Mouse (Mus musculus) heart, adult 2 months (tissue): ENCODE measurements around the gene Snx10. TPM values are rescaled to one million over a fixed set of nuclear protein-coding genes. Genes with fewer than 3 reads are reported as not detected.
A peak's percentile ranks its signal among the peaks of the same experiment; 100 is the strongest.

Source experiments
- DNase-seq, 2 experiments: peaks; one replicate each; pipeline ENCODE4 v3.0.0; 2021
- H3K27ac ChIP-seq: fragments of 200-600 bp; 2 replicates; pipeline ENCODE4 v1.8.1; 2022
- H3K27me3 ChIP-seq: fragments of 200-500 bp; 2 replicates; pipeline ENCODE4 v1.6.1; 2012; ENCODE audit warnings: mild to moderate bottlenecking, low read length, inconsistent platforms, mixed read lengths; ENCODE audit not compliant: control insufficient read depth, insufficient read depth
- H3K36me3 ChIP-seq: fragments of 200-500 bp; 2 replicates; pipeline ENCODE4 v1.6.1; 2012; ENCODE audit warnings: low read length, inconsistent platforms; ENCODE audit not compliant: control insufficient read depth, insufficient read depth
- H3K4me1 ChIP-seq: fragments of 200-500 bp; 2 replicates; pipeline ENCODE4 v1.6.1; 2011; ENCODE audit warnings: low read length; ENCODE audit not compliant: control insufficient read depth, insufficient read depth
- H3K4me3 ChIP-seq: fragments of 200-600 bp; 2 replicates; pipeline ENCODE4 v1.8.1; 2022
- H3K79me2 ChIP-seq: fragments of 200-500 bp; replicated peaks from 2 replicates; pipeline ENCODE4 v1.6.1; 2012; ENCODE audit warnings: mild to moderate bottlenecking, inconsistent platforms, low read length, moderate library complexity, mixed read lengths; ENCODE audit not compliant: control insufficient read depth, insufficient read depth
- H3K9ac ChIP-seq: fragments of 200-500 bp; 2 replicates; pipeline ENCODE4 v1.6.1; 2012; ENCODE audit warnings: low read depth, mild to moderate bottlenecking, control low read depth, inconsistent platforms, low read length, mixed read lengths
- CTCF ChIP-seq: fragments of 200-600 bp; IDR thresholded peaks from 2 replicates; pipeline ENCODE4 v1.8.1; 2022; ENCODE audit warnings: antibody characterized with exemption, mild to moderate bottlenecking, moderate library complexity
- EP300 ChIP-seq: fragments of 200-500 bp; IDR thresholded peaks from 2 replicates; pipeline ENCODE4 v1.6.1; 2011; ENCODE audit warnings: low read depth, low read length, control low read depth; ENCODE audit not compliant: insufficient read depth
- POLR2A ChIP-seq: fragments of 200-500 bp; IDR thresholded peaks from 2 replicates; pipeline ENCODE4 v1.6.1; 2011; ENCODE audit warnings: mild to moderate bottlenecking, low read depth, low read length, control low read depth; ENCODE audit not compliant: insufficient read depth
- WGBS: fragments of 180-500 bp; shearing (Covaris S2); methylation state at CpG from one replicate; pipeline ENCODE4 v1.1.7; 2018; 5-methylcytosine and 5-hydroxymethylcytosine counted together
- intact Hi-C: fragments of 180-260 bp; cut with DNase I; formaldehyde crosslinking; loops from one replicate; pipeline ENCODE4 v1.15.1; 2025
- polyA plus RNA-seq: library from polyadenylated mRNA; depleted of rRNA; stranded (reverse); fragments of >200 nt; gene quantifications from 2 replicates; pipeline ENCODE4 v1.2.3, GENCODE M21; 2012
- total RNA-seq, 2 experiments: library from RNA; stranded (reverse); gene quantifications; 2 replicates each; pipeline ENCODE4 v1.2.3; 2021

The Snx10 gene
- total and polyA plus RNA-seq, 3 experiments = 3.9 to 11.4 (median 10.8) TPM

DNA sequence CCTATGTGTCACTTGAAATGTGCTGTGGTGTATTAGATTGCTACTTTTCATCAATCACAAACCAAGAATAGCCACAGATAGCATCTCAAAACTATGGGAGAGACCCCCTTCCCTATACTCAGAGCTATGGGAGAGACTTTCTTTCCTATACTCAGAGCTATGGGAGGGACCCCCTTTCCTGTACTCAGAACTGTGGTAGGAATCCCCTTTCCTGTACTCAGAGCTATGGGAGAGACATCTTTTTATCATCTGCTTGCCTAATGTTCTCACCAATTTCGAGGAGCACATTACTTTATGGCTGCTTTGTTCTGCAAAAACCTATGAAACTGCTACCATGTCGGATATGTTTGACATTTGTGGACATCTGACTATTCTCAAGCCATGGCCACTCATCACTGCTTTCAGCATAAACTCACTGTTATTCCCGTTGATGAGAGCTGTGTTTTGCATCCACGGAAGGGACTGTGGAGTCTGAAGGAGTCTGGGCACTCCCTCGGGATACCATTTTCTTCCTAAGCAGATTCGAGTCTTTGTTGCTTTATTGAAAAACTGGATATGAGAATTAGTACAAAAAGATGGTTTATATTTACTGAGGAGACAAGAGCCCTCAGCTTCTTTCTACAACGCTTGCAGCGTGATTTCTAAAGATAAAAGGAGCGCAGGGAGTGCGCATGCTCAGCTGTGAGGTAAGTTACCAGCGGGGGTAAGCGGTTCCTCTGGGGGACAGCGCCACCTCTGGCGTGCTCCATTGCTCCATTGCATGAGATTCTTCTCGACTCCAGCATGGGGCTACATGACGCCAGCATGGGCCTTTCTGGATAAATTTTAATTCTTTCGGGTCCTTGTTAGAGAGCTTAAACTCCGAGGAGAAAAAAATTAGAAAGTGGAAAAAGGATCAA, 14.7 kb upstream of the Snx10 start:
- peak; percentile 78 for TF ChIP-seq CTCF
- TF ChIP-seq EP300 = no peak
- H3K79me2 ChIP-seq = no peaks in the 10 kb centered on the region
- no peaks in the 10 kb centered on the region for H3K36me3 ChIP-seq
- H3K4me1 ChIP-seq = no peaks in the 10 kb centered on the region
- peak; percentile 78 to 79 for DNase-seq
- intact Hi-C loops = loop anchor here (1.0 to 5.0 kb wide), 3 partner anchors 37 to 124 kb away; partner anchors contain the start of gene Cbx3
- peak overlapping the region; percentile 43; the same call in 1 of the 2 replicates for H3K27ac ChIP-seq
- H3K4me3 ChIP-seq = peak overlapping the region; percentile 46
- WGBS = 19% methylated on average over 18 of the region's 18 CpGs
- H3K9ac ChIP-seq = no peak overlapping the region; the same call in 1 of the 2 replicates
- H3K27me3 ChIP-seq = no peaks in the 10 kb centered on the region

DNA sequence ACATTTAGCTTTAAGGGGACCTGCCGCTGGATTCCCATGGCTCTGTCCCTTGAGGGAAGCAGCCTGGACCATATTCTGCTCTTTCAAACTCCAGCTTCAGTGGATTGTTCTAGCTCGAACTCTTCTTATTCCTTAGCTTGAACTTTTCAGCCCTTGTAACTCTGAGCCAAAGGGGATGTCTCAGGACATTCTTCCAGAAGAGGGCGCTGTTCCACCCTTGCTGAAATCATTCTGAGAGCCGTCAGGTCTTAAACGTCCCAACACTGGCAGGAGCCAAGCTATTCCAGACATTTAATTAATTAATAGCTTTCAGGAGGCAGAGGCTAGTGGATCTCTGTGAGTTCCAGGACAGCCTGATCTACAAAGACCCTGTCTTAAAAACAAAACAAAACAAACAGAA, 13.6 kb upstream of the Snx10 start:
- WGBS = 30% methylated on average over 5 of the region's 5 CpGs
- intact Hi-C loops = loop anchor here (2.0 kb wide), 1 partner anchor 35 kb away; no protein-coding TSS in a partner anchor
- Histone ChIP-seq H3K27me3 (no peaks in the 10 kb centered on the region), H3K27ac (peak overlapping the region; percentile 33), H3K79me2 (no peaks in the 10 kb centered on the region), H3K36me3 (no peaks in the 10 kb centered on the region), H3K4me1 (no peaks in the 10 kb centered on the region), H3K4me3 (no peak overlapping the region), H3K9ac (no peak overlapping the region)
- TF ChIP-seq CTCF (peak; percentile 77), EP300 (no peak)
- DNase-seq = peak; percentile 52 to 61

- H3K4me1 ChIP-seq = no peaks in the 10 kb centered on the region
- intact Hi-C loops = loop anchor here (2.0 kb wide), 1 partner anchor 34 kb away; no protein-coding TSS in a partner anchor
- no peaks in the 10 kb centered on the region for H3K27me3 ChIP-seq
- H3K27ac ChIP-seq = peak overlapping the region; percentile 4; the same call in 1 of the 2 replicates
- peak in 1 of 2 experiments; percentile 6 for DNase-seq
- H3K9ac ChIP-seq = no peak overlapping the region
- no peaks in the 10 kb centered on the region for H3K79me2 ChIP-seq
- H3K36me3 ChIP-seq = no peaks in the 10 kb centered on the region
- TF ChIP-seq EP300 = no peak
- TF ChIP-seq POLR2A = no peak
- peak; percentile 28; the same call in 1 of the 2 replicates for TF ChIP-seq CTCF
- H3K4me3 ChIP-seq = no peak overlapping the region
- 55% methylated on average over 1 of the region's 1 CpGs for WGBS
These were observed 12.8 kb upstream of the Snx10 start for GRCm38 (mm10) chr6:51510946-51511345.

DNA sequence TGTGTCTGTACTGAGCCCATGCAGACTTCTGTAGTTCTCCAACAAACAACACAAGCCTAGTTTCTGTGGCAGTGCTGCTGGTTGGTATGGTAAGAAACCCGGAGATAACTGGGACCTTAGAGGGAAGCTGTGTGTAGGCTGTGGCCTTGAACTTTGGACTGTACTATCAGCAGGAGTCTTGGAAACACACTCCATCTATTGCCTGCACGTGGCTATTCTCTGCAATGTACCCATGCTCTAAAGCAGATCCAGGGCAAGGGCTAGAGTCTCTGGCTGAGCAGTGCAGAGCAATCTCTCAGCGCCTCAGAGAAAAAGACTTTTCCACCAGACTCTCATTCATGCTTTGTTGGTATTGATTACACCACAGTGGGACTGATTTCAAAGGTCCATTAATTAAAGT, 10.0 kb upstream of the Snx10 start:
- Histone ChIP-seq H3K79me2 (no peaks in the 10 kb centered on the region), H3K36me3 (no peaks in the 10 kb centered on the region), H3K27ac (no peak overlapping the region), H3K4me1 (no peaks in the 10 kb centered on the region), H3K27me3 (no peaks in the 10 kb centered on the region), H3K9ac (no peak overlapping the region), H3K4me3 (no peak overlapping the region)
- no peak for DNase-seq
- intact Hi-C loops = no loop called here
- TF ChIP-seq CTCF (no peak), POLR2A (no peak), EP300 (no peak)
- WGBS = 65% methylated on average over 3 of the region's 3 CpGs

DNA sequence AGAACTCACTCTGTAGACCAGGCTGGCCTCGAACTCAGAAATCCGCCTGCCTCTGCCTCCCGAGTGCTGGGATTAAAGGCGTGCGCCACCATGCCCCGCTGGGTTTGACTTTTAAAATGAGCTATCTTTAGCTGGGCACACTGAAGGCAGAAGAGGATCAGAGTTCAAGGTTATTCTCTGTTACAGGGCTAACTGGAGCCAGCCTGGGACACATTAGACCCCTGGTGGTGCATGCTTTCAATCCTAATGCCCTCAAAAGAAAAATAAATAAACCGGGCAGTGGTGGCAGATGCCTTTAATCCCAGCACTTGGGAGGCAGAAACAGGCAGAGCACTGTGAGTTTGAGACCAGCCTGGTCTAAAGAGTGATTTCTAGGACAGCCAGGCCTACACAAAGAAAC, 8.8 kb upstream of the Snx10 start:
- DNase-seq = no peak
- Histone ChIP-seq H3K36me3 (no peaks in the 10 kb centered on the region), H3K4me1 (no peaks in the 10 kb centered on the region), H3K79me2 (no peaks in the 10 kb centered on the region), H3K27me3 (no peaks in the 10 kb centered on the region), H3K9ac (no peak overlapping the region), H3K4me3 (no peak overlapping the region), H3K27ac (no peak overlapping the region)
- WGBS = 93% methylated on average over 7 of the region's 7 CpGs
- TF ChIP-seq CTCF (no peak), EP300 (no peak), POLR2A (no peak)
- intact Hi-C loops = no loop called here

GRCm38 (mm10) chr6:51523310-51523709, 391 bp upstream of the Snx10 start:
- TF ChIP-seq CTCF (no peak), EP300 (no peak), POLR2A (no peak)
- H3K27ac ChIP-seq = no peak overlapping the region

More at GRCm38 (mm10) chr6:51523310-51523709, 391 bp upstream of the Snx10 start:
- peak overlapping the region; percentile 78 for H3K4me3 ChIP-seq
- 33% methylated on average over 5 of the region's 5 CpGs for WGBS
- intact Hi-C loops = no loop called here
- no peaks in the 10 kb centered on the region for H3K79me2 ChIP-seq
- DNase-seq = no peak
- no peaks in the 10 kb centered on the region for H3K27me3 ChIP-seq
- peaks cover 3% of the 10 kb centered on the region for H3K4me1 ChIP-seq
- H3K9ac ChIP-seq = no peak overlapping the region
- no peaks in the 10 kb centered on the region for H3K36me3 ChIP-seq
